Mouse (Mus musculus): ENCODE measurements around the gene Wwc1.
"Not testable (repeated sequence)": the region's sequence is repeated elsewhere in the genome, so short reads cannot be mapped to it uniquely, and the experiment has no call there.

The Wwc1 gene

DNA sequence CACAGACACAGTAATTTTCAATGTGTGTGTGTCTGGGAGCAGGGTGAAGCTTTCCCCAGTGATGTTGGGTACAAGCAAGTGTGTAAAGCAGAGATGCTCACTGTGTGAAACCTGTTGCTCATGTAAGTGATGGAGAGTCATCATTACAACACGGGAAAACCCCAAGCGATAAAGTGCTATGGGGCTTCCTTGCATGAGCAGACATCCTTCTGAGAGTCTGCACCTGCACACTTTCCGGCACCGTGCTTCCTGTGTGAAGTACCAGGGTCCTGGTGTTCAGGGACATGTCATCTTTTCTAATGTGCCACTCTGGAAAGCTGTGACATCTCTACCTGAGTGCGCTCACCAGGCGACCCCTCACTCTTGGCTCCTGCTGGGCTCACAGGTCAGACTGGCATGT is 97.5 kb downstream of the Wwc1 start:
- no peak for DNase-seq (ENCODE audit: extremely low read depth, low read depth)

- no peak for DNase-seq (ENCODE audit: extremely low read depth, low read depth)
Measured at GRCm38 (mm10) chr11:35878559-35878897, 101.8 kb downstream of the Wwc1 start.

DNA sequence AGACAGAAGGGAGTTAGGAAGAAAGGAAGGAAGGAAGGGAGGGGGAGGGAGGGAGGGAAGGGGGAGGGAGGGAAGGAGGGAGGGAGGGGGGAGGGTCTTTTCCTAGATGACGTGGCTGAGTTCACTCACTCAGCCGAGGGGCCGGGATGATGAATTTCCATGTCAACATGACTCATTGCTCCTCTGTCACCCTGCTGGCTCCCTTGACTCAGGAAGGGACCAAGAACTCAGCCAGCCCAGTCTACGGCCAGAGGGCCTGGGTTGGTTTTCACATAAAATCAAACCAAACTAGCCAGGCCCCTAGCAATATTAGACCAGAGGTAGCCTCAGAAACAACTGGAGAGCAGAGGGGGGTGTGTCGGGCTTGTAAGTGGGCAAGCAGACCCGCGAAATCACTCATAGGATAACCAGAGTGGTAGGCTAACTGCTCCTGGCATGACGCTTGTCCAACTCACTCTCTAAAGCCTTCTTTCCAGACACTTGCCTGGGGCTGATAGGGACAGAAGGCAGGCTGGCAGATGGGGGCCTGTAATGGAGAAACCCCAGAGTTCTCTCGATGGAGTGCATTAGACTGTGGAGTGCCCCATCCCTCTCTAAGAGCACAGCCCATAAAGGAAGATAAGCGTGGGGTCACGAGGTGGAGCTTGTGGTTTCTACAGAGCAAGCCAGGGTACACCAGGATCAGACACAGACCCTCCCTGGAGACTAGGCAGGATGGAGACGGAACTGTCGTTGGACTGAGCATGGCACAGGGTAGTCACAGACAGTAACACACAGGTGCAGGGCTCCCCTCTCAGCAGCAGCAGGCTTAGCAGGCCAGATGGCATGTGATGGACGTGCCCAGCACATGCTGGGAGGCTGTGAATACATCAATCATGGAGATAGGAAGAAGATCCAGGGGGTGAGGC is 102.4 kb downstream of the Wwc1 start:
- no peak for DNase-seq (ENCODE audit: extremely low read depth, low read depth)

GRCm38 (mm10) chr11:35873624-35874244 is 106.6 kb downstream of the Wwc1 start:
- no peak for DNase-seq (ENCODE audit: extremely low read depth, low read depth)

GRCm38 (mm10) chr11:35870961-35871360 is 109.4 kb downstream of the Wwc1 start:
- no peak for DNase-seq (ENCODE audit: extremely low read depth, low read depth)

- DNase-seq (ENCODE audit: extremely low read depth, low read depth) = no peak
Measured at GRCm38 (mm10) chr11:35866140-35866539, 114.2 kb downstream of the Wwc1 start.

DNA sequence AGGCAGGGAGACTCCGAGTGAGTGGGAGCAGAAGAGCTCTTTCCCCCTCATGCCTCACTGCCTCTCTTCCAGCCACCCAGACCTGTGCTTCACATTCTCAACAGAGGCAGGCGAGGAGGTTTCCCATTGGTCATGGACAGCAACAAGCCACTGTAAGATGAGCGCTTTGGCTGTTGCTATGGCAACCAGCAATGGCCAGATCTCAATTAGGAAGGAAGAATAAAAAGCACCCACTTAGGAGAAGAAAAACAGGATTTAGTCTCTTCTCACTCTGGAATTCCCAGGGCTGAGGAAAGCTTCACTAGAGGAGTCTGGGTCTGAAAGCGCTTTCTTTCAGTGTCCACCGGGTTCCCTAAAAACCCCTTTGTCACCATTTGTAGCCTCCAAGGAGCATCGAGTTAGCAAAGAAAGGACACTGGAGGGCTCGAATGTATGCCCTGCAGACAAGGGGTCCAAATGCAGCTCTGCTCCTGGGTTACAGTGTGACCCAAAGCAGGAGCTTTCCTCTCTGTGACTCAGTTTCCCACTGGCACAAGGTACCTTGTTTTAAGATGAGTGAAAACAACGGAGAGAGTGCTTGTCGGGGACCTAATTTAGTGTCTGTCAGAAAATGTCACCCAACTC is 115.2 kb downstream of the Wwc1 start:
- no peak for DNase-seq (ENCODE audit: extremely low read depth, low read depth)

DNA sequence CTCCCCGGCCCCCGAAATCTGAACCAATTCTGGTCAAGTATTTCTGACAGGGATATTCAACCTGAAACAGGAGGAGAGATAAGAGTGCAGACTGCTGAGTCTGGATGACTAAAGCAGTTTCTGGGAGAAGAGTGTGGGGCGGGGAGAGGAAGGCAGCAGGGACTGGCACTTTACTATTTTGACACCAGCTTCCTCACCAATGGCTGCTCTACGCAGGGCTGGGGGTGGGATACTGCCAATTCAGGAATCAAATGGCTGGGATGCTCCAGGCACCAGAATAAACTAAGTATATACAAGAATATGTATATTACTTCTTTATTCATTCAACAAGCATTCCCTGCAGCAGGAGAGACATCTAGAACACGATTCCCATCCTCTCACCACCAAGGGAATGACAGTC is 116.7 kb downstream of the Wwc1 start:
- no peak for DNase-seq (ENCODE audit: extremely low read depth, low read depth)

GRCm38 (mm10) chr11:35857395-35858067 is 122.8 kb downstream of the Wwc1 start:
- DNase-seq (ENCODE audit: extremely low read depth, low read depth) = no peak

DNA sequence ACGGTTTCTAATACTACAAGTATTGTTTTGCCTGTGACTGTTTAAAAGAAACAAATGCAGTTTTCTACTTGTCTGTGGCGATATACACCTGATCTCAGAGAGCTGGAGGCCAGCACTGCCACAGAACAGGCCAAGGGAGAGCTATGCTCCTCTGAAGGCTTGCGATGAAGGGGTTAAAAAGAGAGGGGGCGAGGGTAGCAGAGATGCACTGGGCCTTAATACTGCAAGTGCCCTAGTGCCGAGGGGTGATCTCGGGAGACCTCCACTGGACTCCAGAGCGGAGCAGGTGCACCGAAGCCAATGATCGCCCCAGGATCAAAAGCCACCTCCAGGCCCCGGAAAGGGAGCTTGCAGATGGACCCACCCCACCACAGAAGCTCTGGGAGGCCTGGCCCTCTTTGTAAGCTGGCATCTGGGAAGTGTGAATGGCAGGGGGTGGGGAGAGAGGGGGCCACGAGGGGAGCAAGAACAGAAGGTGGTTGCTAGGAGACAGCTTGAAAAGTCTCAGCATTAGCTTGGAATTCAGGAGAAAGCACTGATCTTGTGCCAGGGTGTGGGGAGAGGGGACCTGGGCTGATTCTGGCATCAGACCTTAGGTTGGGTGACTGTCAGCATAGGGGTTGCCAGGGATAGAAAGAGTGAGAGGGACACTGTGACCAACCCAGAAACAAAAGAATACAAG is 123.8 kb downstream of the Wwc1 start:
- no peak for DNase-seq (ENCODE audit: extremely low read depth, low read depth)

GRCm38 (mm10) chr11:35855567-35855966 is 124.8 kb downstream of the Wwc1 start:
- no peak for DNase-seq (ENCODE audit: extremely low read depth, low read depth)

GRCm38 (mm10) chr11:35854941-35855340 is 125.4 kb downstream of the Wwc1 start:
- no peak for DNase-seq (ENCODE audit: extremely low read depth, low read depth)

DNA sequence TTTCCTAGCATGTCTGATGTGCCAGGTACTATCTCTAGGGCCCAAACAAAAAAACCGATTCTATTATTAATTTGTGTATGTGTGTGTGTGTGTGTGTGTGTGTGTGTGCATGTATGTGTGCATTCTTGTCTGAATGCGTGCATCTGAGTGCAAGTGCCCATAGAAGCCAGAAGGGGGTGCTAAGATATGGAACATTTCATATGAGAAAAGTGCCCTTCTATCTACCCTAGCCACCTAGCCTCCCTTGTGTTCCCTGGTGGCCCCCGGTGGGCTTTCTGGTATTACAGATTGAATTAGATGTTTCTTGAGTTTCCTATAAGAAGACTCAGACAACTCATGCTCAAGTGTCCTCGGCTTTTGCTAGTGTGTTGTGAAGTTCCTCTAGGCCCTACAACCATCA is 126.7 kb downstream of the Wwc1 start:
- DNase-seq (ENCODE audit: extremely low read depth, low read depth) = no peak

- no peak for DNase-seq (ENCODE audit: extremely low read depth, low read depth)
Measured at GRCm38 (mm10) chr11:35852731-35853130, 127.6 kb downstream of the Wwc1 start.

GRCm38 (mm10) chr11:35844299-35844698 is 136.0 kb downstream of the Wwc1 start:
- DNase-seq (ENCODE audit: extremely low read depth, low read depth) = no peak

DNA sequence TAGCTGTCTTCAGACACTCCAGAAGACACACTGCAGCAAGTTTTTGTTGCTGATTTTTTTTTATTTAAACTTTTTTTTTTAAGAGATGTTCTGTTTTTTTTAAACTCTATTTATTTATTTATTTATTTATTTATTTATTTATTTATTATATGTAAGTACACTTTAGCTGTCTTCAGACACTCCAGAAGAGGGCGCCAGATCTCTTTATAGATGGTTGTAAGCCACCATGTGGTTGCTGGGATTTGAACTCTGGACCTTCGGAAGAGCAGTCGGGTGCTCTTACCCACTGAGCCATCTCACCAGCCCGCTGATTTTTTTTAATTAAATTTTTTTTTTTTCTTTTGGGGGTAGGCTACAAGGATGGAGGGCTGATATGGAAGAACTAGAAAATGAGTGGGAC is 137.8 kb downstream of the Wwc1 start:
- not testable (repeated sequence) for DNase-seq (ENCODE audit: extremely low read depth, low read depth)

DNA sequence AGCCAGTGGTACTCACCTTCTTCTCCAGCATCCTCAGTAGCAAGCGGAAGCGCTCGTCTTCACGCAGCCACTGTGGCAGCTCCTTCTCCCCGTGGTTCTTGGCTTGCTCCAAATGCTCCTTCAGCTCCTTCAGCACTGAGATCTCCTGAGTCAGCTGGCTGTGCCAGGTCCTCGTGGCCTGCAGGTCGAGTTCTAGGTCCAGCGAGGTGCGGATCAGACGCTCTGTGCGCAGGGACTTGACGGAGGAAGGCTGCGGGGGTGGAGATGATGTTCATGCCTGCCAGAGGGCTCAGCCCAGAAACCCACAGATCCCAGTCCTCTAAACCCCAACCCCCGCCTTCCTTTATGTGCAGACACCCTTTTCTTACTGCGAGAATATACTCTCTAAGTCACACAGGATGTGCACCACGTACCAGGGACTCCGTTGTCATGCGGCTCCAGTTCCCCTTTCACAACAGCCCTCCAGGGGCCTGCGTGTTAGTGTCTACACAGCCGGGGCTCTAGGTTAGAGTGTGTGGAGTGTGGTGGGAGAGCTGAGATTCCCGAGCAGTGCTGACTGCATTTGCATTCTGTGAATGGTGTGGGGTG is 138.5 kb downstream of the Wwc1 start:
- no peak for DNase-seq (ENCODE audit: extremely low read depth, low read depth)

- DNase-seq (ENCODE audit: extremely low read depth, low read depth) = not testable (repeated sequence)
Measured at GRCm38 (mm10) chr11:35840806-35841205, 139.5 kb downstream of the Wwc1 start.

- no peak for DNase-seq (ENCODE audit: extremely low read depth, low read depth)
Measured at GRCm38 (mm10) chr11:35840282-35840681, 140.0 kb downstream of the Wwc1 start.

DNA sequence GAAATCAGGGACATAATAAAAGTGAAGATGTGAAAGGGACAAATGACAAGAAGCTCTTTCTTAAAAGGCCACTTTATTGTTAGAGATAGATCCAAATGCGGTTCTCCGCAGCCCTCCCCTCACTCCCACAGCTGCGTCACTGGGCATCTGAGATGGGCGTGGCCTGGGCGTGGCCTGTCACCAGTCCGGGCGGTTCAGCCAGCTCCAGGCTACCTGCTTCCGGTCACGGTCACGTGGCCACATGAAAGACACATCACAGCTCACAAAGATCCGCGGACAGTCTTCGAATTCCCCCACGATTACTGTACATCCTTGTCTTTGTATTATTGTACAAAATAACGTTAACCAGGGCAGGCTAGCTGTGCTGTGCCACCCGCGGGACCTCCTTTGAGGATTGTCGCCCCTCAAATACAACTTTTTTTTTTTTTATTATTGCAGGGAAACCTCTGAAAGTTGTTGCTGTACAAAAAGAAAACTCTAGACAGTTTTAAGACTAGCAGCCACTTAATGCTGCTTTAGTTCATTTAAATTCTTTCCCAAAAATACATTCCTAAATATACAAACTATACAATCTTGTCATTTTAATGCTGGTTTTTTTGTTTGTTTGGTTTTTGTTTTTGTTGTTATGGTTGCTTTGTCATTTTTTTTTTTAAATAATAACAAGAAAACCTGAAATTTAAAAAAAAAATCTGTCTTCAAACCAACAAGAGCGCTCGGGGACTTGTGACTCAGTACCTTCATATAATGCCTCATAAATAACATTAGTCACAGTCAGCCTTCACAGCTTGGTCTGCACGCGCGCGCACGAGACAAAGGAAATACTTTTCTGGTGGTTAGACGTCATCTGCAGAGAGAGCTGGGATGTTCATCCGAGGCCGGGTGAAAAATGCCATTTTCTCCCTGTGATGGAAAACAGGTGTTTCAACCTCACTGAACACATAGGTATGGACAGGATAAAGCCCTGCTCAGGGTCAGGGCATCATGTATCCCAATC is 141.7 kb downstream of the Wwc1 start:
- peak; percentile 67 for DNase-seq (ENCODE audit: extremely low read depth, low read depth)

All from MEL-GATA-1-ER (cell line).